19 mouse cellular contexts compared by ENCODE assay signal in genomic region chr6:51330069-51330706, GRCm38 (mm10).
"Had no signal": no experiment of that assay in that cellular context is flagged by ENCODE, and none has a peak within 500 bp of the region (broad histone marks: within the 10 kb centered on the region; RNA-seq: fewer than 3 reads in every experiment).

No protein-coding gene starts in this region.

- H3K4me3 ChIP-seq: lung, embryonic 15.5 days; megakaryocyte, embryonic 14.5 days; midbrain, embryonic 13.5 days; midbrain, embryonic 15.5 days; neural tube, embryonic 12.5 days had no signal

- H3K4me2 ChIP-seq: lung, embryonic 15.5 days; midbrain, embryonic 11.5 days; midbrain, embryonic 13.5 days; midbrain, embryonic 15.5 days; neural tube, embryonic 12.5 days had no signal

- DNase-seq: liver, postnatal 0 days; lung, adult 2 months; lung, postnatal 14 days; lung, postnatal 36 days; right cerebral cortex, adult 18-20 months; right cerebral cortex, postnatal 25 days; right cerebral cortex, postnatal 4 days; spleen, adult 18-20 months; thymus, adult 18-20 months; thymus, postnatal 14 days; thymus, postnatal 36 days had no signal

- H3K4me1 ChIP-seq: megakaryocyte, embryonic 14.5 days had no signal

- H3K9me3 ChIP-seq: lung, embryonic 15.5 days; megakaryocyte, embryonic 14.5 days; midbrain, embryonic 13.5 days; midbrain, embryonic 15.5 days; neural tube, embryonic 12.5 days had no signal

- H3K9ac ChIP-seq: liver, postnatal 0 days; lung, embryonic 15.5 days; midbrain, embryonic 13.5 days; midbrain, embryonic 15.5 days; neural tube, embryonic 12.5 days had no signal

- ATAC-seq: liver, postnatal 0 days; lung, postnatal 0 days; midbrain, embryonic 13.5 days; midbrain, embryonic 15.5 days had no signal

- H3K27ac ChIP-seq: lung, embryonic 15.5 days; macrophage; midbrain, embryonic 13.5 days; midbrain, embryonic 15.5 days; neural tube, embryonic 12.5 days had no signal

- H3K27me3 ChIP-seq: lung, embryonic 15.5 days; midbrain, embryonic 13.5 days; midbrain, embryonic 15.5 days; neural tube, embryonic 12.5 days had no signal

- H3K36me3 ChIP-seq: lung, embryonic 15.5 days; midbrain, embryonic 13.5 days; midbrain, embryonic 15.5 days; neural tube, embryonic 12.5 days had no signal
